Mouse (Mus musculus): ENCODE results near the gene Amer1.

- TF ChIP-seq CTCF (IDR thresholded peaks at IDR 0.05; ENCODE audit: low read depth, low read length) (no peak), POLR2A (IDR thresholded peaks at IDR 0.05; ENCODE audit: extremely low read depth, insufficient read depth, low read length) (no peak)
Observed at GRCm38 (mm10) chrX:95442261-95442660, 2.4 kb downstream of the Amer1 start.
